Mouse (Mus musculus) myocyte (in vitro differentiated cells): ENCODE results near the gene Lyrm7. TPM values are rescaled to one million over a fixed set of nuclear protein-coding genes. Genes with fewer than 3 reads are reported as not detected.

Source experiments
- H3K27me3 ChIP-seq: one replicate; pipeline ENCODE4 v1.6.1; 2011; ENCODE audit not compliant: control insufficient read depth, insufficient read depth, insufficient read length
- H3K36me3 ChIP-seq: one replicate; pipeline ENCODE4 v1.6.1; 2011; ENCODE audit not compliant: control insufficient read depth, insufficient read depth
- H3K4me2 ChIP-seq: one replicate; pipeline ENCODE4 v1.6.1; 2011; ENCODE audit warnings: low read depth, control low read depth
- H3K4me3 ChIP-seq: one replicate; pipeline ENCODE4 v1.5.1; 2011; ENCODE audit warnings: mild to moderate bottlenecking, control low read depth, moderate library complexity
- H3K79me2 ChIP-seq: one replicate; pipeline ENCODE4 v1.6.1; 2011; ENCODE audit not compliant: control insufficient read depth, insufficient read depth
- H3ac ChIP-seq: one replicate; pipeline ENCODE4 v1.6.1; 2011; ENCODE audit not compliant: control insufficient read depth, insufficient read length
- CEBPB ChIP-seq: IDR thresholded peaks from 2 replicates; pipeline ENCODE4 v1.6.1; 2011; ENCODE audit warnings: mild to moderate bottlenecking, moderate library complexity; ENCODE audit not compliant: poor library complexity, insufficient read depth, severe bottlenecking
- E2F4 ChIP-seq: IDR thresholded peaks from one replicate; pipeline ENCODE4 v1.6.1; 2011; ENCODE audit warnings: mild to moderate bottlenecking, control low read depth, moderate library complexity; ENCODE audit not compliant: insufficient read depth
- MAX ChIP-seq: IDR thresholded peaks from one replicate; pipeline ENCODE4 v1.6.1; 2011; ENCODE audit warnings: low read depth, mild to moderate bottlenecking, control low read depth
- MYOD1 ChIP-seq, 3 experiments: IDR thresholded peaks; one replicate each; pipeline ENCODE4 v1.6.1; 2011; ENCODE audit warnings: control low read depth in 2 of 3, low read depth in 2 of 3, mild to moderate bottlenecking in 2 of 3, moderate library complexity in 1 of 3; ENCODE audit not compliant: insufficient read length in 2 of 3, control insufficient read depth in 1 of 3
- MYOG ChIP-seq, 3 experiments: IDR thresholded peaks; one replicate each; pipeline ENCODE4 v1.6.1; 2011; ENCODE audit warnings: control low read depth in 2 of 3, low read depth in 2 of 3, mild to moderate bottlenecking in 2 of 3; ENCODE audit not compliant: insufficient read length in 2 of 3, control insufficient read depth in 1 of 3, insufficient read depth in 1 of 3
- POLR2A ChIP-seq: IDR thresholded peaks from one replicate; pipeline ENCODE4 v1.6.1; 2011; ENCODE audit warnings: low read depth, mild to moderate bottlenecking, control low read depth, moderate library complexity; ENCODE audit not compliant: insufficient read length
- POLR2AphosphoS2 ChIP-seq: IDR thresholded peaks from one replicate; pipeline ENCODE4 v1.6.1; 2011; ENCODE audit warnings: low read depth, control low read depth; ENCODE audit not compliant: insufficient read length
- REST ChIP-seq: IDR thresholded peaks from one replicate; pipeline ENCODE4 v1.6.1; 2011; ENCODE audit warnings: mild to moderate bottlenecking, control low read depth, moderate library complexity; ENCODE audit not compliant: insufficient read depth, insufficient read length
- SRF ChIP-seq: IDR thresholded peaks from one replicate; pipeline ENCODE4 v1.6.1; 2011; ENCODE audit warnings: low read depth; ENCODE audit not compliant: control insufficient read depth, insufficient read length
- TCF12 ChIP-seq: IDR thresholded peaks from one replicate; pipeline ENCODE4 v1.6.1; 2011; ENCODE audit warnings: mild to moderate bottlenecking, control low read depth; ENCODE audit not compliant: poor library complexity, insufficient read depth, severe bottlenecking
- TCF3 ChIP-seq: IDR thresholded peaks from one replicate; pipeline ENCODE4 v1.6.1; 2011; ENCODE audit warnings: low read depth, control low read depth; ENCODE audit not compliant: insufficient read length
- USF1 ChIP-seq: IDR thresholded peaks from one replicate; pipeline ENCODE4 v1.6.1; 2011; ENCODE audit warnings: low read depth, mild to moderate bottlenecking, control low read depth, moderate library complexity
- polyA plus RNA-seq: library from polyadenylated mRNA; unstranded; fragments of >200 nt; fragmentation: generic; extraction: Trizol; gene quantifications from one replicate; pipeline ENCODE4 v1.2.1, GENCODE M21; 2012; ENCODE audit warnings: missing spikeins

The Lyrm7 gene
- polyA plus RNA-seq, 1 experiment = 2.2 TPM

DNA sequence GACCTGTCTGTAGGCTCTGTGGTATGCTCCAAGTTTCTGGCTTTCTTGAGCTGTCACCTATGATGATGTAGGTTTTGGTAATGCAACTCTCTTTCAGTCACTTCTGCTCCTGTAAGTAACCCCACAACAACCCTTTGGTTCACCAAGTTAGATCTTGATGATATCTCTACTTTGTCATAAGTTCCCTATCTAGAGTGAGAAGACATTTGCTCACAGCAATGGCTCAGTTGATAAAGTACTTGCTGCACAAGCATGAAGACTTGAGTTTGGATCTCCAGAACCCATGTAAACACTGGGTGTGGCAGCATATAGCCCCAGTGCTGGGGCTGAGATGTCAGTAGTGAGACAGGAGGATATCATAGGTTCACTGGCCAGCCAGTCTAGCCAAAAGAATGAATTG, 45.1 kb downstream of the Lyrm7 start:
- Histone ChIP-seq H3K4me3 (no peak overlapping the region), H3K79me2 (no peaks in the 10 kb centered on the region), H3ac (no peak overlapping the region), H3K27me3 (no peaks in the 10 kb centered on the region), H3K36me3 (no peaks in the 10 kb centered on the region), H3K4me2 (no peak overlapping the region)
- TF ChIP-seq POLR2A (no peak), CEBPB (no peak), USF1 (no peak), SRF (no peak), MYOG (IDR thresholded peaks at IDR 0.05; ENCODE audit: control insufficient read depth in 1 of 3, insufficient read depth in 1 of 3, insufficient read length in 2 of 3, low read depth in 2 of 3) (no peak), REST (no peak), E2F4 (no peak), TCF12 (no peak), POLR2AphosphoS2 (no peak), MYOD1 (IDR thresholded peaks at IDR 0.05; ENCODE audit: control insufficient read depth in 1 of 3, insufficient read length in 2 of 3, low read depth in 2 of 3) (no peak), TCF3 (no peak), MAX (no peak)

DNA sequence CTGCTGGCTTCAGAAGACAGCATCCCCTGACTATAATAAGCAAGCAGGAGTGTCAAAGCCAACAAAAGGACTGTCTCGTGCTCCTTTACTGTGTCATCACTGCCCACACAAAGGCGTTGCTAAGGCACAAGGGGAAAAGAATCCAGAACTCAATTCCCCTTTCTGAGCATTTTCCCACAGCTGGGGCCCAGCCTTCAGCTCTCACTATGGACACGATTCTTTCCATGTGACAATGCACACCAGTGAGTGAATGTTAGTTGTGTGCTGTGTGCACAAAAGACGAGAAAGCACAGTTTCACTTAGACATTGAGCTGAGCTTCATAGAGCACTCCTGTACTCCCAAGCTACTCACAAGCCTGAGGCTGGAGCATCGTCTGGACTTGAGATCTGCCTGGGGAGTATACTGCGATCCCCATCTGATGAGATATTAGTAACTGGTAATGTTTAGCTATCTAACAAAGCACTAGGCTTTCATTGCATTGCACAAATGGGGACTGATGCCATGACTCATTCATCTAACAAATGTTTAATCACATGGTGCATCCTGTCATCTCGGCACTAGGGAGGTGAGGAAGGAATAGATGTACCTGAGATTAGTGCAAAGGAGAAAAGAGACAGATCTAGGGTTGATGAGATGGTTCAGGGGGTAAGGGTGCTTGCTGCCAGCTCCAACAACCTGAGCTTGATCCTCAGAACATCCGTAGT, 47.8 kb downstream of the Lyrm7 start:
- Histone ChIP-seq H3K4me2 (peak overlapping the region; percentile 4), H3K36me3 (no peaks in the 10 kb centered on the region), H3K27me3 (no peaks in the 10 kb centered on the region), H3K4me3 (no peak overlapping the region), H3K79me2 (no peaks in the 10 kb centered on the region), H3ac (no peak overlapping the region)
- no peak for TF ChIP-seq MYOG (IDR thresholded peaks at IDR 0.05; ENCODE audit: control insufficient read depth in 1 of 3, insufficient read depth in 1 of 3, insufficient read length in 2 of 3, low read depth in 2 of 3)
- no peak for TF ChIP-seq CEBPB
- TF ChIP-seq E2F4 = no peak
- TF ChIP-seq USF1 = peak; percentile 28

DNA sequence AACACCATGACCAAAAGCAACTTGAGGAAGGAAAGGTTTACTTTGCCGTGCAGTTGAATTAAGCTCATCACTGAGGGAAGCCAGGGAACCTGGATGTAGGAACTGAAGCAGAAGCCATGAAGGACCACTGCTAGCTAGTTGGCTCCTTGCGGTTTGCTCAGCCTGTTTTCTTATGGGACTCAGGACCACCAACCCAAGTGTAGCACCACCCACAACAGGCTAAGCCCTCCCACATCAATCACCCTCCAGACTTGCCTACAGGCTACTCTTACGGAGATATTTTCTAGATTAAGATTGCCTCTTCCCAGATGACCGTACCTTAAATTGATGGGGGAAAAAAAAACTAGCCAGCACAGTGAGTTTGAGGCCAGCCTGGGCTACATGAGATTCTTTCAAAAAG, 48.4 kb downstream of the Lyrm7 start:
- Histone ChIP-seq H3K4me2 (no peak overlapping the region), H3K27me3 (no peaks in the 10 kb centered on the region), H3ac (no peak overlapping the region), H3K79me2 (no peaks in the 10 kb centered on the region), H3K4me3 (no peak overlapping the region), H3K36me3 (no peaks in the 10 kb centered on the region)
- TF ChIP-seq CEBPB = no peak
- no peak for TF ChIP-seq TCF3
- TF ChIP-seq MAX = no peak
- TF ChIP-seq USF1 = no peak
- TF ChIP-seq MYOG (IDR thresholded peaks at IDR 0.05; ENCODE audit: control insufficient read depth in 1 of 3, insufficient read depth in 1 of 3, insufficient read length in 2 of 3, low read depth in 2 of 3) = no peak
- TF ChIP-seq MYOD1 (IDR thresholded peaks at IDR 0.05; ENCODE audit: control insufficient read depth in 1 of 3, insufficient read length in 2 of 3, low read depth in 2 of 3) = no peak
- TF ChIP-seq POLR2AphosphoS2 = no peak
- TF ChIP-seq SRF = no peak
- no peak for TF ChIP-seq E2F4
- TF ChIP-seq POLR2A = no peak
- TF ChIP-seq REST = no peak
- TF ChIP-seq TCF12 = no peak

DNA sequence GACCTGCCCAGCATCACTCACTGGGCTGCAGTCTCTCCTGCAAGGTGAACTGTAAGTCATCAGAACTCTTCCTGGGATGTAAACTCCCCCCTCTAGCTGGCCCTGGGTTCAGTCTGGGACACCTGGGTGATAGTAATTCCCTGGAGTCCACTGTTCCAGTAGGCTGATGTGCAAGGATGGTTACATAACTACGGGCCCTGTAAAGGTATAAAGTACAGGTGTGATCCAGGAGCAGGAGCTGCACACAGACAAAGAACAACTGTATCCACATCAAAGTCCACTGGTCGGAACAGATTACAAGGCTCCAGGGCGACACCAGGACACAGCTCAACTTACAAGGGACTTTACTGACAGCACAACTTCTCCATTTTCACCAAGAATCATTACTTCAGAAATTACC, 49.7 kb downstream of the Lyrm7 start:
- Histone ChIP-seq H3K36me3 (no peaks in the 10 kb centered on the region), H3K4me2 (no peak overlapping the region), H3K4me3 (no peak overlapping the region), H3K79me2 (no peaks in the 10 kb centered on the region), H3K27me3 (no peaks in the 10 kb centered on the region), H3ac (no peak overlapping the region)
- no peak for TF ChIP-seq MYOG (IDR thresholded peaks at IDR 0.05; ENCODE audit: control insufficient read depth in 1 of 3, insufficient read depth in 1 of 3, insufficient read length in 2 of 3, low read depth in 2 of 3)
- no peak for TF ChIP-seq MAX
- TF ChIP-seq E2F4 = no peak
- TF ChIP-seq CEBPB = no peak
- TF ChIP-seq USF1 = no peak
- no peak for TF ChIP-seq POLR2A

DNA sequence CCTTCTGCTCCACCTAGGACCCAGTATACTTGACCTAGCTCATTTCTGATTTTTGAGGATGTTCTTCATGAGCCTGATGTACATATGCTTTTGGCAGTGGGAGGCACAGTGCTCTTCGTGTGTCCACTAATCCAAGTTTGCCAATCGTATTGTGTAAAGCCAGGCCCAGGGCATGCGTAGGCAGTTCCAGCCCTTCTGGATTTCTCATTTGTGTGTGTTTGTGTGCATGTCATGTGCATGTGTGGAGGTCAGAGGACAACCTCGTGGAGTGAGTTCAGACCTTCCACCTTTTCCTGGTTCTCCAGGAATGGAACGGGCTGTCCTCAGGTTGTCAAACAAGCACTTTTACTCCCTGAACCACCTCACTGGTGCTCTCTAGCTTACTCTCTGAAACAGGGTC, 51.1 kb downstream of the Lyrm7 start:
- Histone ChIP-seq H3K27me3 (no peaks in the 10 kb centered on the region), H3K79me2 (no peaks in the 10 kb centered on the region), H3K4me2 (no peak overlapping the region), H3K36me3 (no peaks in the 10 kb centered on the region), H3K4me3 (no peak overlapping the region), H3ac (no peak overlapping the region)
- no peak for TF ChIP-seq E2F4
- no peak for TF ChIP-seq USF1
- TF ChIP-seq TCF12 = no peak
- TF ChIP-seq MYOG (IDR thresholded peaks at IDR 0.05; ENCODE audit: control insufficient read depth in 1 of 3, insufficient read depth in 1 of 3, insufficient read length in 2 of 3, low read depth in 2 of 3) = no peak
- TF ChIP-seq MAX = no peak
- TF ChIP-seq REST = no peak
- no peak for TF ChIP-seq POLR2A
- no peak for TF ChIP-seq CEBPB
- no peak for TF ChIP-seq POLR2AphosphoS2
- TF ChIP-seq TCF3 = no peak
- TF ChIP-seq MYOD1 (IDR thresholded peaks at IDR 0.05; ENCODE audit: control insufficient read depth in 1 of 3, insufficient read length in 2 of 3, low read depth in 2 of 3) = no peak
- TF ChIP-seq SRF = no peak
